Mouse (Mus musculus) forebrain, embryonic 16.5 days (tissue): ENCODE measurements around the gene Lrwd1. TPM values are rescaled to one million over a fixed set of nuclear protein-coding genes. Genes with fewer than 3 reads are reported as not detected.

Experiments
- ATAC-seq: fragments of 200-750 bp; cut with Nextera tagmentation; 2 replicates; pipeline ENCODE4 v1.8.0; 2017; ENCODE audit warnings: mild to moderate bottlenecking, moderate library complexity
- H3K27ac ChIP-seq: fragments of 300-500 bp; sonication (generic); 2 replicates; pipeline ENCODE4 v1.5.1; 2014; ENCODE audit warnings: low read length, control low read depth
- H3K27me3 ChIP-seq: fragments of 300-500 bp; sonication (generic); replicated peaks from 2 replicates; pipeline ENCODE4 v1.6.1; 2014; ENCODE audit warnings: low read length; ENCODE audit not compliant: control insufficient read depth, insufficient read depth
- H3K36me3 ChIP-seq: fragments of 300-500 bp; sonication (generic); 2 replicates; pipeline ENCODE4 v1.6.1; 2014; ENCODE audit not compliant: control insufficient read depth, insufficient read depth
- H3K4me1 ChIP-seq: fragments of 300-500 bp; sonication (generic); replicated peaks from 2 replicates; pipeline ENCODE4 v1.6.1; 2014; ENCODE audit warnings: low read length; ENCODE audit not compliant: control insufficient read depth, insufficient read depth
- H3K4me2 ChIP-seq: fragments of 300-500 bp; sonication (generic); 2 replicates; pipeline ENCODE4 v1.6.1; 2014; ENCODE audit warnings: mild to moderate bottlenecking, low read length, control low read depth
- H3K4me3 ChIP-seq: fragments of 300-500 bp; sonication (generic); replicated peaks from 2 replicates; pipeline ENCODE4 v1.5.1; 2014; ENCODE audit warnings: mild to moderate bottlenecking, low read length, control low read depth
- H3K9ac ChIP-seq: fragments of 300-500 bp; sonication (generic); replicated peaks from 2 replicates; pipeline ENCODE4 v1.6.1; 2014; ENCODE audit warnings: low read depth, low read length, control low read depth
- H3K9me3 ChIP-seq: fragments of 300-500 bp; sonication (generic); 2 replicates; pipeline ENCODE4 v1.6.1; 2016; ENCODE audit warnings: low read length; ENCODE audit not compliant: control insufficient read depth
- WGBS: fragments of 180-500 bp; shearing (Covaris S2); extraction: QIAGEN DNeasy Blood & Tissue Kit; methylation state at CpG from one replicate; pipeline ENCODE4 v1.1.7; 2014; 5-methylcytosine and 5-hydroxymethylcytosine counted together
- polyA plus RNA-seq: library from polyadenylated mRNA; unstranded; fragments of >200 nt; fragmentation: Nextera tagmentation; extraction: Ambion mirVana; gene quantifications from 2 replicates; pipeline ENCODE4 v1.2.1, GENCODE M21; 2015

Gene Lrwd1
- polyA plus RNA-seq, 1 experiment from 2014 or later: 32.7 TPM

DNA sequence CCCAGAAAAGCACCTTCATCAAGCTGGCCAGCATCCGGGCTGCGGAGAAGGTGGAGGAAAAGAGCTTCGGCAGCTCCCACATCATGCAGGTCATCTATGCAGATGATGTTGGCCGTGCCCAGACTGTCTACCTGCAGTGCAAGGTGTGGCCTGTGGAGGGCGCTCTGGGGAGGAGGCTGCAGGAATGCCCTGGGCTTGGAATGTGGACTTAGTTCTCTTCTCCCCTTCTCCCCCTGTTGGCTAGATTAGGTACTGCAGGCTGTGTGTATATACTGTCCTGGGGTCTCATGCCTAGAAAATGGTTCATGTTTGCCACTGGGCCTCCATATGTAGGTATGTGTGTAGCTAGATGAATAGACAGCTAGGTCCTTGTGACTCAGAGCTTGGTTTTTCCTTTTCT lies 31.4 kb downstream of the Lrwd1 start:
- Histone ChIP-seq H3K9ac (no peak overlapping the region), H3K4me2 (no peak overlapping the region), H3K4me1 (peaks cover 6% of the 10 kb centered on the region; the same call in 1 of the 2 replicates), H3K27me3 (0 out of 2 replicates have a peak, but pooled peaks cover 2% of the 10 kb centered on the region), H3K36me3 (no peaks in the 10 kb centered on the region), H3K27ac (no peak overlapping the region), H3K9me3 (no peaks in the 10 kb centered on the region), H3K4me3 (no peak overlapping the region)
- WGBS: 91% methylated on average over 5 of the region's 5 CpGs
- no peak for ATAC-seq

DNA sequence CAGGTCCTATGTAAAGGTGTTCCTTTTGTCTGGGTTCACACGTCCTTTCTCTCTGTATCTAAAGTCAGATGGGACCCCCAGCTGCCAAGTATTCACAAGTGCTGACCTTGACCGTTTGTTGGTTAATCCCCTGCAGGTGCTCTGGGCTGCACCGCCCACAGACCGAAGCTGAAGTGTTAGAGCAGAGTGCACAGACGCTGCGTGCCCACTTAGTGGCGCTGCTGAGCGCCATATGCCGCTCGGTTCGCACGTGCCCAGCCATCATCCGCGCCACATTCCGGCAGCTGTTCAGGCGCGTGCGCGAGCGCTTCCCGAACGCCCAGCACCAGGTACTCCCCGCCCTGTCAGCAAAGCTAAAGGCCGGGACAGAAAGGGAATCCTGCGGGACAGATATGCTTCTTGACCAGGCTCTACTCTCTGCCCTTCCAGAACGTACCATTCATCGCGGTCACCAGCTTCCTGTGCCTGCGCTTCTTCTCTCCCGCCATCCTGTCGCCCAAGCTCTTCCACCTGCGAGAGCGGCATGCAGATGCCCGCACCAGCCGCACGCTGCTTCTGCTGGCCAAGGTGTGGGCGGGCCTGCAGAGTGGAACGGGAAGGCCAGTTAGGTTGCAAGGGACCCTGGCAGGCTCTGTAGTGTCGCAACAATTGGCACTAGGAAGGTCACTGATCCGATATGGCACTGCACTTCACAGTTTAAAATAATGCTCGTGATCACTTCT lies 33.6 kb downstream of the Lrwd1 start:
- no peaks in the 10 kb centered on the region for H3K9me3 ChIP-seq
- peak; percentile 94 for ATAC-seq
- peak overlapping the region; percentile 62 for H3K9ac ChIP-seq
- no peaks in the 10 kb centered on the region for H3K36me3 ChIP-seq
- WGBS: 6% methylated on average over 41 of the region's 41 CpGs
- H3K27ac ChIP-seq: no peak overlapping the region
- H3K27me3 ChIP-seq: 0 out of 2 replicates have a peak, but pooled peaks cover 2% of the 10 kb centered on the region
- H3K4me2 ChIP-seq: peak overlapping the region; percentile 82
- H3K4me1 ChIP-seq: peaks cover 6% of the 10 kb centered on the region; the same call in 1 of the 2 replicates
- peak overlapping the region; percentile 44 for H3K4me3 ChIP-seq

DNA sequence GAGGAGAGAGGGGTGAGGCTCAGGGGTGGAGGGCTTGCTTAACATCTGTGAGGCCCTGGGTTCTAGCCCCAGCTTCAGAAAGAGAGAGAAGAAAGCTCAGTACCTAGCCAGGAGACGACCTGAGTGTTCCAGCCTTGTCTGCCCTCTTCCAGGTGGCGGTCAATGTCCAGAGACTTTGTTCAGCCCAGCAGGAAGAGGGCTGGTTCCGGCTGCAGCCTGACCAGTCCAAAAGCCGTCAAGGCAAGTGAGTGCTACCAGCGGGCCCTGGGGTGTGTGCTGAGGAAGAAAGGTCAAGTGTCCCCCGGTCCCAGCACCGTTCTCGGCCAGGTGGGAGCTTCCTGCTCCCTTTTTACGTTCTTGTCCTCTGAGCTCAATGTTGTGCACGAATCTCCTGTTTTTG lies 37.3 kb downstream of the Lrwd1 start:
- Histone ChIP-seq H3K9me3 (no peaks in the 10 kb centered on the region), H3K4me2 (no peak overlapping the region), H3K9ac (no peak overlapping the region), H3K36me3 (no peaks in the 10 kb centered on the region), H3K4me1 (peaks cover 6% of the 10 kb centered on the region; the same call in 1 of the 2 replicates), H3K4me3 (no peak overlapping the region), H3K27me3 (0 out of 2 replicates have a peak, but pooled peaks cover 2% of the 10 kb centered on the region), H3K27ac (no peak overlapping the region)
- no peak for ATAC-seq
- 84% methylated on average over 10 of the region's 10 CpGs for WGBS

DNA sequence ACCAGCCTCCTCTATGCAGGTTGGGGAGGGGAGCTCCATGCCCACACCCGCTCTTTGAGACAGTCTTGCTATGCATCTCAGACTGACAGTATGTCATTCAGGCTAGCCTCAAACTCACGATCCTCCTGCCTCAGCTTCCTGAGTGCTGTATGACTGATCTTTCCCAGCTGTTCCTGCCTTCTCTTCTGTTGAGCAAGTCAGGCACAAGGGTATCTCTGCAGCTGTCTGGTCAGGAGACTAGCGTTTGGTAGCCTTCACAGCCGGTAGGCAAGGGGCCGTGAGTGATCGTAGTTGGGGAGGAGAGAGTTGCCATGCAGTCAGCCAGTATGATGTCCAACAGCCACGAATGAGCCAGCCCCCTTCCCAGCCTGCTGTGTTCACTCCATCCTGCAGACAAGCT lies 40.8 kb downstream of the Lrwd1 start:
- Histone ChIP-seq H3K4me3 (no peak overlapping the region), H3K27ac (no peak overlapping the region), H3K9me3 (no peaks in the 10 kb centered on the region), H3K4me2 (no peak overlapping the region), H3K4me1 (no peaks in the 10 kb centered on the region), H3K36me3 (no peaks in the 10 kb centered on the region), H3K27me3 (no peaks in the 10 kb centered on the region), H3K9ac (no peak overlapping the region)
- WGBS: 68% methylated on average over 7 of the region's 7 CpGs
- ATAC-seq: no peak

DNA sequence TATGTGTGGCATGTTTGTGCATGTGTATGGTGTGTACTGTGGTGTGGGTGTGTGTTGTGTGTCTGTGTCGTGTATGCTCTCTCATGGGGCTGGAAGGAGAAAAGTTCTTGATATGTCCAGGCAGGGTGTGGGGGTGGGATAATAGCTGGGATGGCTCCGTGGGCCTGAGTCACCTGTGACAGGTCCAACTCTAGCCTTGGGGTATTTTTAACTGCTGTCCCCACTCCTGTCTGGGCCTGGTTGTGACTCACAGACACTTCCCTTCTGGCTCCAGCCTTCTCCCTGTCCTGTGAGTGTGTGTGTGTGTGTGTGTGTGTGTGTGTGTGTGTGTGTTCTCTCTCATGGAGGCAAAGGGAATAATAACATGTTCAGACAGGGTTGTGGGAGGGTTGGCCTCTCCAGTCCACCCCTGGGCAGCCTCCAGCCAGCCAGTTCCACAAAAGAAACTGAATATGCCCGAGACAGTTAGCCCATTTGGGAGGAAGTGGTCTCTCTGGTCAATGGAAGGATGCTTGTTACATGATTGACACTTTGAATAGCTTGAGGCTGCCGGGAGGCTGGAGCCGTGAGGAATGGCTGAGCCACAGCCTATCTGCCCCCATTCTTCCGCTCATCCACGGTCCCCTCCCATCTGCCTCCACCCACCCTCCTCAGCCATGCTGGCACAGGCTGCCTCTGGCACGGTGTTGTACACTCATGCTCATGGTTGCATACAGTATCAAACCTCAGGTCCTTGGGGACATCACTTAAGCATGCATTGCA lies 41.4 kb downstream of the Lrwd1 start:
- no peaks in the 10 kb centered on the region for H3K27me3 ChIP-seq
- H3K27ac ChIP-seq: no peak overlapping the region
- H3K9me3 ChIP-seq: no peaks in the 10 kb centered on the region
- H3K4me1 ChIP-seq: no peaks in the 10 kb centered on the region
- H3K9ac ChIP-seq: no peak overlapping the region
- H3K4me3 ChIP-seq: no peak overlapping the region
- ATAC-seq: no peak
- H3K4me2 ChIP-seq: no peak overlapping the region
- H3K36me3 ChIP-seq: no peaks in the 10 kb centered on the region
- WGBS: 46% methylated on average over 8 of the region's 8 CpGs

DNA sequence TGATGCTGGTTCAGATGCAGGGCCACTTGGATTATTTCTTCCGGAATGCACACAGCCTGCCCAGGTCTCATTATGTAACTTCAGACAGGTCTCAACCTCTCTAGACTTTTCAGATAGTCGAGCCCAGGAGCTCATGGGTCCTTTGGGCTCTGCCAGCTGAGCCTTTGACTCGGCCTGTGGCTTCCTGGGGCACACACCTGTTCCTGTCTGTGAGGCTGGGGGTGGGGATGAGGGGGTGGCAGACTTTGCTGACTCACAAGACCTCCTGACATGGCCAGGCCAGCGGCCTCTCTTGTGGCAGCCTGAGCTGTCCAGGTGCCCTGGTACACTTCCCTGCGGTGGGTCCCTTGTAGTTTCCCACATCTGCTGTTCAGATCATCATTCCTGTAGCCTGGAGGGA lies 43.9 kb downstream of the Lrwd1 start:
- Histone ChIP-seq H3K36me3 (no peaks in the 10 kb centered on the region), H3K9me3 (no peaks in the 10 kb centered on the region), H3K4me2 (no peak overlapping the region), H3K9ac (no peak overlapping the region), H3K4me1 (no peaks in the 10 kb centered on the region), H3K27me3 (no peaks in the 10 kb centered on the region), H3K4me3 (no peak overlapping the region), H3K27ac (no peak overlapping the region)
- 74% methylated on average over 5 of the region's 5 CpGs for WGBS
- ATAC-seq: no peak

DNA sequence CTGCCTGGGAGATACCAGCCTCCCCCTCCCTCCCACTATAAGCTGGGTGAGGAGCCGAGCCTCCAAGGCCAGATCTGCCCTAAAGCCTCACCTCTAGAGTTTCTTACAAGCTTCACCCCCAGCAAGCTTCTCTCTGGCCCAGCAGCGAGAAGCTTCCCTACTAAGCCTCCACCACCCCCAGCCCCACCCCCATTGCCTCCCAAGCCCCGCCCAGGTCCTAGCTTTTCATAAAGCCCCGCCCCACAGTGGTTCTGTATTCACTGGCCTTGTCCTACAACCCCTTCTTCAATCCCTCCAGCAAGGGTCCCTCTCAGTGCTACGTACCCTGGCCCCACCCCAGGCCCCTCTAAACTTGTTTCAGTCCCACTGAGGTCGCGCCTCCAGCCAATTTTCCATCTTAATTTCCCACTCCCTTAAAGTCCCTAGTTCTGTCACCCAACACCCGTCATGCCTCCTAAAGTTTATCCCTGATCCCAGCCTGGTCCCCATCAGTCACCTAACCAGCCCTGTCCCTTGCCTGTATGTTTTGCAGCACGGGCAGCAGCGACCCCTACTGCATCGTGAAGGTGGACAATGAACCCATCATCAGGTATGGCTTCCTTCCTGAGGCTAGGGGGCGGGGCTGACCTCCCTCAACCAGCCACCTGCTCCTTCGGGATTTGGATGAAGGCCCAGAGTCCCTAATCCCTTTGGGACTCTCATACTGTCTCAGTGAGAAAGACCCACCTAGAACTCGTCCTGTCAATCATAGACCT lies 46.9 kb downstream of the Lrwd1 start:
- 14% methylated on average over 14 of the region's 14 CpGs for WGBS

DNA sequence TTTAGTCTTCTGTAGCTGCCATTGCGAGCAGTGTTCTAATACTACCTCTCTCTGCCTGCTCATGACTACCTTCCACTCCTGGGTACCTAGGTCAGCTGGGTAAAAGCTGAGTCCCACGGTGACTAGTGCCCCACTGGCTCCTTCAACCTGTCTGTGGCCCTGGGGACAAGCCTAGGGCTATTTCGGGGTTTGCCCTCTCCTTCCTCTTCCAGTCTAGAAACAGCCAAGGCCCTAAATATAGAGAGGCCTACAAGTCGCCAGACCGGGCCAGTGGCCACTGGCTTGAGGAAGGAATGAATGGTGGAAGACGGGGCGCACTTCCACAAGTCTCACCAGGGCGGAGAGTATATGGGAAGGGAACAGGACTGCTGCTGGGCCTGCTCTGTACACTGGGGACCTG lies 49.6 kb downstream of the Lrwd1 start:
- H3K36me3 ChIP-seq: no peaks in the 10 kb centered on the region
- no peak overlapping the region for H3K4me2 ChIP-seq
- H3K9me3 ChIP-seq: no peaks in the 10 kb centered on the region
- ATAC-seq: no peak
- H3K4me1 ChIP-seq: peaks cover 19% of the 10 kb centered on the region
- H3K4me3 ChIP-seq: no peak overlapping the region
- 92% methylated on average over 8 of the region's 8 CpGs for WGBS
- H3K27ac ChIP-seq: no peak overlapping the region
- peaks cover 5% of the 10 kb centered on the region; the same call in 1 of the 2 replicates for H3K27me3 ChIP-seq
- no peak overlapping the region for H3K9ac ChIP-seq

More for the DNA sequence above, 46.9 kb downstream of the Lrwd1 start:
- peaks cover 5% of the 10 kb centered on the region; the same call in 1 of the 2 replicates for H3K27me3 ChIP-seq
- no peak overlapping the region for H3K4me2 ChIP-seq
- no peak overlapping the region for H3K4me3 ChIP-seq
- no peak overlapping the region for H3K9ac ChIP-seq
- H3K4me1 ChIP-seq: peaks cover 16% of the 10 kb centered on the region
- H3K36me3 ChIP-seq: no peaks in the 10 kb centered on the region
- ATAC-seq: no peak
- H3K9me3 ChIP-seq: no peaks in the 10 kb centered on the region
- H3K27ac ChIP-seq: no peak overlapping the region
